Mouse (Mus musculus) kidney, postnatal 36 days (tissue): ENCODE results near the gene Gm28490.
"Not testable (repeated sequence)": the region's sequence is repeated elsewhere in the genome, so short reads cannot be mapped to it uniquely, and the experiment has no call there.

Source experiments
- DNase-seq, 2 experiments: peaks; one replicate each; pipeline ENCODE4 v3.0.0; 2021 to 2022; ENCODE audit warnings: mixed read lengths in 2 of 2

Gm28490 gene

GRCm38 (mm10) chrY:31634656-31635055 is at the start of gene Gm28490:
TSS of gene Gm28490 (minus strand) at chrY:31634756.
- not testable (repeated sequence) for DNase-seq
